Mouse (Mus musculus) spleen, adult 2 months (tissue): ENCODE measurements around the gene Txndc5.
A peak's percentile ranks its signal among the peaks of the same experiment; 100 is the strongest.

Experiments
- CTCF ChIP-seq: fragments of 200-500 bp; IDR thresholded peaks from 2 replicates; pipeline ENCODE4 v1.5.1; 2011; ENCODE audit warnings: mild to moderate bottlenecking, inconsistent platforms; ENCODE audit not compliant: insufficient read depth, insufficient read length, insufficient replicate concordance; ENCODE audit errors: extremely low read depth
- POLR2A ChIP-seq: fragments of 200-500 bp; IDR thresholded peaks from 2 replicates; pipeline ENCODE4 v1.6.1; 2011; ENCODE audit warnings: low read depth, low read length, inconsistent platforms

GRCm38 (mm10) chr13:38506320-38506719, 22.3 kb downstream of the Txndc5 start:
- TF ChIP-seq CTCF, result peak; percentile 32; the same call in 1 of the 2 replicates
- no peak for TF ChIP-seq POLR2A
